Mouse (Mus musculus): ENCODE results near the gene Grb2.

The Grb2 gene

DNA sequence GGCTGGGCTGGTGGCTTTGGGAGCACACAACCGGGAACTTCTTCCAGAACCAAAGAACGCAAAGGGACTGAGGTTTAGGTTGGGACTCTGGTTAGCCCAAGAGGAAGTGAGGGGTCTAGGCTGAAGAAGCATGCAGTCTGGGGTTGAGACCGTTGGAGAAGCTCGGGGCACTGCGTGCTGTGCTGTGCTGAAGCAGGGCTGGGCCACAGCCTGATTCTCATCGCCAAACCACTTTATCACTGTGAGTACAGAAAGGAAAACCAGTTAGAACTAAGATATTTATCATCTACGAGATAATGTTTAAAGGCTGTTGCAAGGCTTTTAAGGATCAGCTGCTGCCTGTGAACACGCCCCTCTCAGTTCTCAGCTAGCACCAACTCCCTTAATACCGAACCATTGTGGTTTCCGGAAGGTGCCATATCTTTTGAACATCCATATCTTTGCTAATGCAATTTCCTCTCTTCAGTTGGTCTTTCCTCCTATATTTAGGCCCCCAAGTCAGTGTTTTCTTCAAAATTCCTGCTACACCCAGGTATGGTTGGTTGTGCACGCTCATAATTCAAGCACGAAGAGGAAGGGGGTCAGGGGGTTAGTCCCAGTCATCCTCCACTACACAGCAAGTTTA lies 4.4 kb upstream of the Grb2 start:
- in situ Hi-C loops (cut with MboI; ENCODE audit: low sequenced_read_pairs): loop anchor here (5.0 kb wide), 1 partner anchor 65 kb away; no protein-coding TSS in a partner anchor

DNA sequence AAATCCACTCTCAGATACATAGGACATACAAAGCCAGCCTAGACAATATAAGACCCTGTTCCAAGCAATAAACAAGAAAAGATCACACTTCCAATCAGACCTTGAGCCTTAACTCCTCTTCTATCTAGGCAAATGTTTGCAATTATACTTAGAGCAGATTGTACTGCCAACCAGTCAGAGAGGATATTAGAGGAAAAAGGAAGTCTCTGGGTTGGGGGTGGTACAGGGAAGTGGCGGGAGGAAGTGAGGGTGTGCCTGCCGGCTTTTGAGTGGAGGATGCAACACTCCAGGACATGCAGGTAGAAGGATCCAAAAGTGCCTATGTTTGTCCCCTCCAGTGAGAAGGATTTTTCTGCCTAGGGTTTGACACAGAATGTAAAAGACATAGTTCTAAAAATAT lies 3.9 kb upstream of the Grb2 start:
- in situ Hi-C loops (cut with MboI; ENCODE audit: low sequenced_read_pairs): loop anchor here (5.0 kb wide), 1 partner anchor 65 kb away; no protein-coding TSS in a partner anchor

DNA sequence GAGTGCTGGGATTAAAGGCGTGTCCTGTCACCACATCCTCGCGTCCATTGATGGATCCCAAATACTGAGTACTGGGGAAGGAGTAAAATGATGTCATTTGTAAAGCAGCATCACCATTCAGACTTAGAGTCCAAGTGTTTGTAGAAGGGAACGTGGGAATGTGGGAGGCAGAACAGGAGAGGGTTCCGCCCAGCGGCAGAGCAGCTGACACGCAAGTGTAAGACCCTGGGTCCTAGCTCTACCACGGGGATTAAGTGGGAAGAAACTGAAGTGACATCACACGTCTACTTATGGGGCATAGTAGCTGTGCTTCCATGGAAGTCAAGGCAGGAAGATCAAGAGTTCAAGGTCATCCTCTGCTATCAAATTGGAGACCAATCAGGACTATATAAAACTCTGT lies 2.7 kb upstream of the Grb2 start:
- in situ Hi-C loops (cut with MboI; ENCODE audit: low sequenced_read_pairs): loop anchor here (5.0 kb wide), 1 partner anchor 64 kb away; no protein-coding TSS in a partner anchor

DNA sequence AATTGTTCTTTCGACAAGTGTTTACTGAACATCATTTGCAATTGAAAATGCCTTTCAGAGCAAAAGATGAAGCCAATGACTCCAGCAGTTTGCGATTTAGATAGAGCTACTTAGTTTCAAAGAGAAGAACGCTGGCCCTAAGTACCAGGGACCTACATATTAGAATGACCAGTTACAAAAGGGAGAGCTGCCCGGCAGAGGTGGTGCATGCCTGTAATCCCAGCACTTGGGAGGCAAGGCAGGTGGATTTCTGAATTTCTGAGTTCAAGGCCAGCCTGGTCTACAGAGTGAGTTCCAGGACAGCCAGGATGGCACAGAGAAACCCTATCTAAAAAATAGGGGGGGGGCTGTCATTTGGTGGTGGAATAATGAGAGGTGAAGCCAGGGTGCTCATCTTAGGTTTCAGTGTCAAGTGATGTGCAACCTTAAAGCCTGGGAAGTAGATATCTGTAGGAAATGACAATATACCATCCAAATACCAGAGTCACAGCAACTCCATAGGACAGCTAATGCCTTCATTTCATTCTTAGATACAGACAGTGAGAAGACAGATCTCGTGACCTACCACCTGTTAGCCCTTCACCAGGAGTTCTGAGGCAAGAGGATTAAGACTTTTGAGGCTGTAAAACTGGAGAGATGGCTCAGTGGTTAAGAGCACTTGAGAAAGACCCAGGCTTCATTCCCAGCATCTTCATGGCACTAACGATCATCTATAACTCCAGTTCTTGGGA lies 1.6 kb upstream of the Grb2 start:
- in situ Hi-C loops (cut with MboI; ENCODE audit: low sequenced_read_pairs): loop anchor here (5.0 kb wide), 1 partner anchor 63 kb away; no protein-coding TSS in a partner anchor

DNA sequence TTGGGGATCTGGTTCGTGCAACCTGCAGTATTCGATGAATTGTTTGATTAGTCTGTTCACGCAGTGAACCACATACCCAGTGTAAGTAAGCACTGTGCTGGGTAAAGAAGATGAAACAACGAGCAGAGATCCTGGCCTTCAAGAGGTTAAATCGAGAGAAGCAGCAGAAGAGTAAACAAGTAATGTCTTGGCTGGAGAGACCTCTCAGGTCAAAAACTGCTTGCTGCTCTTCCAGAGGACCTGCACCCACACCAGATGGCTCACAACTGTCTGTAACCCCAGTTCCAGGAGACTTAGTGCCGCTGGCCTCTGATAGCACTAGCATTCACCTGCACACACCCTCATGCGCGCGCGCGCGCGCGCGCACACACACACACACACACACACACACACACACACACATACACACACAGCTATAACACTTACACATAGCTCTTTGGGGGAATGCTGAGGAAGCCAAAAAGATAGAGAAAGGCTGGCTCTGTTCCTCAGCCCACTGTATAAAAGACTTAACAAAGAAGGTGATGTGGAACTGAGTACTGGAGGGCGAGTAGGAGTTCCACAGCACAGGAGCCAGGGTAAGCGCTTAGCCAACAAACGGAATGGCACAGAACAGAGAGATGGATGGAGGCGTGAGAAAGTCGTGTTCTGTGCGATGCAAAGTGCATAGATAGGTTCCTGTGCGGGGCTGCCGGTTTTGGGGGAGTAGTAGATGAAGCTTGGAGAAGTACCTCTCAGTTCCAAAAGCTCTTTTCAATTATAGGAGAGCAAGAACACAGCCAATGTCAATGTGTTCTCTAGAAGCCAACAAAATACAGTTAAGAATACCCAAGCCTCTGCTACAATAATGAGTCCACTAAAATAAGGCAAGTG lies 795 bp upstream of the Grb2 start:
- in situ Hi-C loops (cut with MboI; ENCODE audit: low sequenced_read_pairs): no loop called here

DNA sequence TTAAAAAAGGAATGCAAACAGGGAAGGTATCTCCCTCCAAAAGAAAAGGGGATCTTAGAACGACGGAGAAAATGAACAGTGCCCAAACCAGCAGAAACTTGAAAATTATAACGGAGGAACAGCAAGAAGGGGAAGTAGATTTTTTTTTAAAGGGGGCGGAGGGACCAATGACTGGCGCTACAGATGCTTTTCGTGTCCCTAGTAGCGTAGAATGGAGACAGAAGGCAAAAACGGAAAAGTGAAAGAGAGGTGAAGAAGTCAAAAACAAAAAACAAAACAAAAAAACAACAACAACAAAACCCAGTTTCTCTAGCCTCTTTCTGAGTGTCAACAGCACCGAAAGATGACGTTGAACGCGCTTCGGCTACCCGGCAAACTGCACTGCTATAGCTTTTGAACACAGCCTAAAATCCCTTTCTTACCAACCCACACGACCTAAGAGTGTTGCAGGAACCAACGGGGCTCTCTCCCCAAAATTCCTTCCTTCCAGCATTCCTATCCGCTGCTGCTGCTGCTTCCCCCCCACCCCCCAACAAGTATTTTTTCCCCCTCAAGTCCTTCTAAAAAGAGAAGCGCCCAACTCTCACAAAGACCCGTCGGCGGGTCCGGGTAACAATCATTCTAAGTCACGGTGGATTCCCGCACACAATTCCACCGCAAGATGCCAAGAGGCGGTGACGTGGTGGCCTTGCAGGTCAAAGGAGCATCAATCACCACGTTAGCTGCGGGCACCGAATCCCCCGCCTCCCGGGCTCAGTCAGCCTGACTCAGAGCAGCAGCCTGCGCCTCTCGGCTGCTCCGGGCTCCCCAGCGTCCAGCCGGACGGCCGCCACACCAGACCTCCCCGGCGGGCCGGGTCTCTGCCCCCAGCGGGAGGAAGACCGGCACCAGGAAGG lies 836 bp downstream of the Grb2 start:
- in situ Hi-C loops (cut with MboI; ENCODE audit: low sequenced_read_pairs): no loop called here

DNA sequence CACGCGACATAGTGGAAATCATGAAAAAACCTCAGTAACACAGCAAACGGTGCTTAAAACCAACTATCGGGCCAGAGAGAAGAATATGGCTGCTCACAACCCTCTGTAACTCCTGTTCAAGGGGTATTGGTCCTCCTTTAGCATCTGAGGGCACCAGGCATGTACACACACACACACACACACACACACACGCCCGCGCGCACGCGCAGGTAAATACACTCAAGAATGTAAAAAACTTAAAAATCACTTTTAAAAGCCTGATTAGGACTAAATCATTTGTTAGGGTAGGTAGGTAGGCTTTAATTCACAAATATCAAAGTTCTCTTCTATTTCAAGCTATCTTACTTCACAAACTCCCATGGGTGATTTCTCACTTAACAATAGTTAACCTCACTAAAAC lies 1.8 kb downstream of the Grb2 start:
- in situ Hi-C loops (cut with MboI; ENCODE audit: low sequenced_read_pairs): no loop called here

DNA sequence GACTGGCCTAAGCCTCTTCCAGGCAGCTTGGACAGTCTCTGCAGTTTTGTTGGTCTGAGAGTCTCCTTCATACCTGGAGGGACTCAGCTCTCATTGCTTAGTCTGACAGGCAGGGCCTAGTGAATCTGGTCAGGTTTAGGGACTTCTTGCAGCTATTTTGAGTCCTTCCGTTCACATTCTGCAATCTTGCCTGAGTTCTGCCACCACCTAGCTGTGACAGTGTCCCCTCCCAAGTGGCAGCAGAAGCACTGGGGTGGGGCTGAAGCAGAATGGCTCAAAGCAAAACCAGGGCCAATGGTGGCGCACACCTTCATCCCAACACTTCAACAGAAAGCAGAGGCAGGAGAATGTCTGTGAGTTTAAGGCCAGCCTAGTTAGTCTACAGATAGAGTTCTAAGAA lies 2.8 kb downstream of the Grb2 start:
- in situ Hi-C loops (cut with MboI; ENCODE audit: low sequenced_read_pairs): no loop called here

DNA sequence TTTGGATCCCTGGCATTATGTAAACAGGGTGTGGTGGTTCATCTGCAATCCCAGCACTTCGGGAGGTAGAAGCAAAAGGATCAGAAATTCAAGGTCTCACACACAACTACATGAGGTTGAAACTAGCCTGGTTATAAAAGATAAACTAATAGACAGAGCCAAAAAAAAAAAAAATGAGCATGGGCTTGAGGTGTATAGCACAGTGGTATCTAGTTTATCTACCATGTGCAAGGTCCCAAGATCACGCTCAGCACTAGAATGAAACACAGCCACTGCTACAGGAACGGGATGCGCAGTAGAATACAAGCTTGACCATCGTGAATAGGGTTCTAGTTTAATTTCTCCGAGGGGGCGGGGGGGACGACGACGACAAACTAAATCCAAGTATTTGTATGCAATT lies 3.7 kb downstream of the Grb2 start:
- in situ Hi-C loops (cut with MboI; ENCODE audit: low sequenced_read_pairs): no loop called here

DNA sequence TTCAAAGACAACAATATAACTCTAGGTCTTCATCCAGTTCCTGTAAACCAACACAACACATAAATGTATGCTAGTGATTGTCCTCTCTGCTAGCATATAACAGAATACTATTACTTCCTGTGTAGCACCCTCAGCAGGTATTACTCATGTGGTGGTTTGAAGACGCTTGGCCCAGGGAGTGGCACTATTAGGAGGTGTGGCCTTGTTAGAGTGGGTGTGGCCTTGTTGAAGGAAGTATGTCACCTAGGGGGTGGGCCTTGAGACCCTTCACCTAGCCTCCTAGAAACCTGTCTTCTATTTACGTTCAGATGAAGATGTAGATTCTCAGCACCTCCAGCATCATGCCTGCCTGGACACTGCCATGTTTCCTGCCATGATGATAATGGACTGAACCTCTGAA lies 4.9 kb downstream of the Grb2 start:
- in situ Hi-C loops (cut with MboI; ENCODE audit: low sequenced_read_pairs): no loop called here

DNA sequence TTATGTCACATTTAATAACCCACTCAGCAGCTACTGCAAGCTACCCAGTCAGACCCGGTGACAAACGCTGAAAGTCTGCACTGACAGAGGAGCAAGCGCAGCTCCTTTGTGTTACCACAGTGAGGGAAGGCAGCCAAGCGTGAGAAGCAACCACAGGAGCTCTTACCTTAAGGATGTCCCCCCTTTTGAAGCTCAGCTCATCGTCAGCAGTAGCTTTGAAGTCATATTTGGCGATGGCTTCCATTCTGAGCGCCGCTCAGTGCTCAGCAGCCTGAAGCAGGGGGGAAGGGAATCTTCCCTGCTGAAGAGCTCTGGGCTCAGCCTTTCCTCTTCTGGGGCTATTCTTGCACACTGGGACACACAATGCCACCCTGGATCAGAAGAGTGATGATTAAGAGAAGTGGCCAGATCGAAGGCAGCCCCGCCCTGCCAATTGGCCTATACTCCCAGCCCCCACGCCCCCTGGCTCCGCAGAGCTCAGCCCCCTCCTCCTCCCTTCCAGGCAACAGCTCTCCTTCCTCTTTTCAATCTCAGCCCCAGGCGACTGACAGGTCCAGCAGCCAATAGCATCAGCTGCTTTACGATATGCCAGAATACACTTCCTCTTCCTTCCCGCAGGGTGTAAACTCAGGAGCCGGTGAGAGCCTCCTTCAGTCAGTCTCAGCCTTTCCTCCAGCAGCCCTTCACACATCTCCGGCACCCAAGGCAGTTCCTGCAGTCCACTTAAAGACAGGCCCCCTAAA lies 9.2 kb downstream of the Grb2 start:
- in situ Hi-C loops (cut with MboI; ENCODE audit: low sequenced_read_pairs): no loop called here

DNA sequence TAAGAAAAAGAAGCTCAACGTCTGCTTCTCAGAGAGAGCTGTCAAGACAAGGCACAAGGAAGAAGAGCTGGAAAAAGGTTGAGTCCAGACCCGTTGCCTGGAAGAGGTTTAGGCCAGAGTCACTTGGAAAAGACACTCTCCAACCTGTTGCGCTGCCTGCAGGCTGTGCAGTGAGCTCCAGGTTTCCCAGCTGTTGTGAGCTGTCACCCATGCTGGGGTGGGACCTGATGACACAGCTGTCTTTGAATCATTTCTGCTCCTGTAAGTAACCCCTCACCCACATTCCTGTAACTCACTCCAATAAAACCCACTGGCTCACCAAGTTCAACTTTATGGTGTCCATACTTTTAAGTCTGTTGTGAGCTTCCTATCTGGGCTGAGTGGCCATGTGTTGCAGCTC lies 10.7 kb downstream of the Grb2 start:
- in situ Hi-C loops (cut with MboI; ENCODE audit: low sequenced_read_pairs): no loop called here

DNA sequence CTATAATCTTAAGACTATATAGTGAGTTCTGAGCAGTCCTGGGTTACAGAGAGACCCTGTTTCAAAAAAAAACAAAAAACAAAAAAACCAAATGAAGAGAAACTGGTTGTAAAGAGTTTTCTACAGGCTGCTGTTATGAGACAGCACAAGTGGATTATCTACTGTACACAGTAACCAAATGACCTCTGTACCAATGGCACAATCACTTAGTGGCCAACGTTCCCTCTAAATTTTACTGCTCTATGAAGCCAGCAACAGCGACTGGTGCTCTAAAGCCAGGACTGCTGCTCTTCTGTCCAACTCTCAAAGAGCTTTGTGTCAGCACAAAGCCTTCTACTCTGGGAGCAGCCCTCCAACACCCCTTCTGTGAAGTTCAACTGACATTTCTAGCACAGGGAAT lies 11.3 kb downstream of the Grb2 start:
- in situ Hi-C loops (cut with MboI; ENCODE audit: low sequenced_read_pairs): no loop called here

DNA sequence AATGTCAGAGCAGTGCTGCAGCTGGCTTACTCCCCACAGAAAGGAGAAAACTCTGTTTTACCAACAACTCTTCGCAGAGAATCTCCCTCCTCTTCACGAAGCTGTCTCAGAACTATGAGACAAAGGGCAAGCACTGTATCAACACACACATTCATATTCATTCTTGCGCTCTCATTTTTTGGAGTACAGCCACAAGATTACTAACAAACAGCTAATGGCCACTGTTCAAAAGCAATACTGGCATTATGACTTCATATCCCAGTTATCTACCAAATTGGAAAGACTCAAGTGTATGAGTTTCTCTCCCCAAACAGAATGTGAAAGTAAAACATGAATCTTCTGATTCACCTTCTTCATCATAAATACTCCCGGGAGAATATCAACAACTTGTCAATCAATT lies 11.9 kb downstream of the Grb2 start:
- in situ Hi-C loops (cut with MboI; ENCODE audit: low sequenced_read_pairs): no loop called here

DNA sequence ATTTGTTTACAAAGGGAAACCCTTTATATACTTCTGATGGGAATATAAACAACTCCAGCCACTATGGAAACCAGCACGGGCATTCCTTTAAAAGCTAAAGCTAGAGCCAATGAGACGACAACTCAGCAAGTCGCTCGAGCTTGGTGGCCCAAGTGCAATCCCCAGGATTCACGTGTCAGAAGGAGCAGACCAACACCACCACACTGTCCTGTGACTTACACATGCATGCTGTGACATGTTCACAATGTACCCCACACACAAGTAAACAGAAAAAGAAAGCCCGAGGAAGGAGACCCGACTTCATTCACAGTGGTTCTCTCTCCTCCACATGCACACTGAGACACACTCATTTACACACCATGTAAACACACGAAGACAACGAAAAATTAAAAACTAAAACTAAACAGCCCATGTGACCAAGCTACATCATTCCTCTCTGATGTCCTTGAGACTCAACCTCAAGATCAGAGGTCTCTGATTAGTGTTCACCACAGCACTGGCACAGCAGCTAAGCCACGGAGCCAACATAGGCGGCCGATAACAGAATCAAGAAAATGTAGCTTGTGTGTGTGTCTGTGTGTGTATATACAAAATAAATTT lies 14.3 kb downstream of the Grb2 start:
- in situ Hi-C loops (cut with MboI; ENCODE audit: low sequenced_read_pairs): no loop called here

DNA sequence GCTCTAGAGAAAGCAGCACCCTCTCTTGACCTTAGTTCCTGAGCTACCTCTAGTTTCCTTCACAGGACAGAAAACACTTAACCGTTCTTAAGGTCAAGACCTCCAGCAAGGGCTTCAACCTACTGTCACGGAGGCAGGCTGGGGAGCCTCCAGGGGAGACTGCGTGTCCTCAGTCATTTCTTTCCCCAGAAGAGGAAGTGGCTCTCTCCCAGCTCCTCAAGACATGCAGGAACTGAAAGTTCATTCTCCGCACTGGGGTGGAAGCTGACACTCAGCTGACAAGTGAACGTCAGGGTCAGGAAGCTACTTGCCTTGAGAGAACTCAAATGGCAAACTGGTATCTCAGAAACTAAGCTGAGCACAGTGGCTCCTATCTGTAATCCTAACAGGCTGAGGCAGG lies 15.6 kb downstream of the Grb2 start:
- in situ Hi-C loops (cut with MboI; ENCODE audit: low sequenced_read_pairs): no loop called here

DNA sequence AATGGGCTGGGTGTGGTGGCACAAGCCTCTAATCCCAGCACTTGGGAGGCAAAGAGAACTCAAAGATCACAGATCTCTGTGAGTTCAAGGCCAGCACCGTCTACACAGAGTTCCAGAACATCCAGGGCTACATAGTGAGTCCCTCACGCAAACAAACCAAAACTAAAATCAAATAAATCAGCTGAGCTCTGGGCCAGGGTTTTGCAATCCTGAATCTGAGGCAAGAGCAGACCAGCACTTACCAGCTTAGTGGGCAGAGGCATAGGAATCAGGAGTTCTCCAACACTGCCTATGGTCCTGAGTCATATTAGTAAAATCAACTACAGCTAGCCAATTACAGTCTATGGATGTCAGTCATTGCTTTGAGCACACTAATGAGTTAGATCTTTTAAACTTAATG lies 16.4 kb downstream of the Grb2 start:
- in situ Hi-C loops (cut with MboI; ENCODE audit: low sequenced_read_pairs): no loop called here

DNA sequence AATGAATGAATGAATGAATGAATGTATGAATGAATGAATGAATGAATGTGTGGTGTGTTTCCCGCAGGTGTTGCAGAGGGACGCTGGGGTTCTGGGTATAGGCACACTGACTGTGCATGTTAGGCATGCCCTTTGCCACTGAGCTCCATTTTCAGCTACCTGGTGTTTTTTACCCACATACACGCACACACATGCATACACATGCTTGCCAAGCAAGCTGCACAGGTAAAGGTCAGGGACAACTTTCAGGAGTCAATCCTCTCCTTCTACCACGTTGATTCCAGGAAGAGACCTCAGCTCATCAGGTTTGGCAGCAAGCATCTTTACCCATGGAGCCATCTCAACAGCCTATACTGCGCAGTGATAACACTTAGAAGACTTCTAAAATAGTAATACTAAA lies 16.9 kb downstream of the Grb2 start:
- in situ Hi-C loops (cut with MboI; ENCODE audit: low sequenced_read_pairs): no loop called here

DNA sequence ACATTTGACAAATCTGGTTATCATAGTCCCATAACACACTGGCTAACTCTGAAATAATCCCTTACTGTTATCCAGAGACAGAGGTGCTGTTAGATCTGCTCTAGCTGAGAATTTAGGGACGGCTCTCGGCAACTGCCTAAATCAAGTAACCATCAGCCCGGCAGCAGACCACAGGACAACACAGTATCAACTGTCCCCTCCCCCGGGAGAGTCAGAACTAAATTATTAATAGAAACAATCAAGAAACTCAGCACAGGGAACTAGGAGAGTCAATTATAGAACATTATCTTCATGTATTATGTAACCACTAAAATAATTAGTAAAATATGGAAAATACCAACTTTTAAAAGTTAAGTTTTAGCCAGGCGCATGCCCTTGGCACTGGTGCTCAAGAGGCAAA lies 17.4 kb downstream of the Grb2 start:
- in situ Hi-C loops (cut with MboI; ENCODE audit: low sequenced_read_pairs): no loop called here

DNA sequence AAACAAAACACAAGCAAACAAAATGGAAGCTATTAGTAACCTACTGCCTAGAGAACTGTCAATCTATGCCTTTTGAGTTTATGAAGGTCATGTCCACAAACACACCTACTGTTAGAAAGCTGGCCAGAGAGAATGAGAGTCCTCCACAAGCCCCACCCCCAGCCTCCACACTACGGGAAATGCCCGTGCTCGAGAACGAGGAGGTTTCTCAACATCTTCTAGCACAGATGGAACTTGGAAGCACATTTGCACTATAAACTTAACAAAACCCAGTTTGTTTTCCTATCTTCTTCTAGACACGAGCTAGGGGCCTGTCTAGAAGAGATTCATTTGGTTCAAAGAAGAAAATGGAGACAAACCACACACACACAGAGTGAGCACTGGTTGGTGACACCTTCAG lies 18.0 kb downstream of the Grb2 start:
- in situ Hi-C loops (cut with MboI; ENCODE audit: low sequenced_read_pairs): no loop called here
